Mouse (Mus musculus): ENCODE results near the gene 1700016D06Rik.
A peak's percentile ranks its signal among the peaks of the same experiment; 100 is the strongest.

The 1700016D06Rik gene

GRCm38 (mm10) chr8:11701033-11701362 lies at the start of gene 1700016D06Rik:
1700016D06Rik (minus strand) TSS chr8:11701063.
- DNase-seq (ENCODE audit: extremely low read depth, low read depth): peak; percentile 18

- DNase-seq (ENCODE audit: extremely low read depth, low read depth): no peak
These were observed 48.6 kb upstream of the 1700016D06Rik start for GRCm38 (mm10) chr8:11749472-11749871.

- no peak for DNase-seq (ENCODE audit: extremely low read depth, low read depth)
These were observed 46.2 kb upstream of the 1700016D06Rik start for GRCm38 (mm10) chr8:11746850-11747600.

GRCm38 (mm10) chr8:11743580-11743979 lies 42.7 kb upstream of the 1700016D06Rik start:
- no peak for DNase-seq (ENCODE audit: extremely low read depth, low read depth)

- no peak for DNase-seq (ENCODE audit: extremely low read depth, low read depth)
These were observed 40.0 kb upstream of the 1700016D06Rik start for GRCm38 (mm10) chr8:11740857-11741256.

GRCm38 (mm10) chr8:11739082-11739481 lies 38.2 kb upstream of the 1700016D06Rik start:
- no peak for DNase-seq (ENCODE audit: extremely low read depth, low read depth)

GRCm38 (mm10) chr8:11737096-11737495 lies 36.2 kb upstream of the 1700016D06Rik start:
- DNase-seq (ENCODE audit: extremely low read depth, low read depth): no peak

GRCm38 (mm10) chr8:11735672-11736235 lies 34.9 kb upstream of the 1700016D06Rik start:
- no peak for DNase-seq (ENCODE audit: extremely low read depth, low read depth)

GRCm38 (mm10) chr8:11730271-11730940 lies 29.5 kb upstream of the 1700016D06Rik start:
- DNase-seq (ENCODE audit: extremely low read depth, low read depth): no peak

GRCm38 (mm10) chr8:11728482-11729295 lies 27.8 kb upstream of the 1700016D06Rik start:
- no peak for DNase-seq (ENCODE audit: extremely low read depth, low read depth)

GRCm38 (mm10) chr8:11727651-11728481 lies 27.0 kb upstream of the 1700016D06Rik start, which contains the start of gene Arhgef7:
Arhgef7 (plus strand) TSS chr8:11727721.
- no peak for DNase-seq (ENCODE audit: extremely low read depth, low read depth)

- DNase-seq (ENCODE audit: extremely low read depth, low read depth): no peak
These were observed 26.4 kb upstream of the 1700016D06Rik start for GRCm38 (mm10) chr8:11727273-11727650.

- peak; percentile 75 for DNase-seq (ENCODE audit: extremely low read depth, low read depth)
These were observed 16.3 kb upstream of the 1700016D06Rik start for GRCm38 (mm10) chr8:11717194-11717593.

- peak; percentile 43 for DNase-seq (ENCODE audit: extremely low read depth, low read depth)
These were observed 11.4 kb upstream of the 1700016D06Rik start for GRCm38 (mm10) chr8:11712244-11712643.

- no peak for DNase-seq (ENCODE audit: extremely low read depth, low read depth)
These were observed 9.6 kb upstream of the 1700016D06Rik start for GRCm38 (mm10) chr8:11710415-11710814.

GRCm38 (mm10) chr8:11709542-11709941 lies 8.7 kb upstream of the 1700016D06Rik start:
- no peak for DNase-seq (ENCODE audit: extremely low read depth, low read depth)

- DNase-seq (ENCODE audit: extremely low read depth, low read depth): no peak
These were observed 8.0 kb upstream of the 1700016D06Rik start for GRCm38 (mm10) chr8:11708815-11709214.

GRCm38 (mm10) chr8:11707701-11708100 lies 6.8 kb upstream of the 1700016D06Rik start:
- DNase-seq (ENCODE audit: extremely low read depth, low read depth): no peak

- no peak for DNase-seq (ENCODE audit: extremely low read depth, low read depth)
These were observed 5.0 kb upstream of the 1700016D06Rik start for GRCm38 (mm10) chr8:11705818-11706217.

- DNase-seq (ENCODE audit: extremely low read depth, low read depth): no peak
These were observed 4.0 kb upstream of the 1700016D06Rik start for GRCm38 (mm10) chr8:11704716-11705420.

Data from MEL-GATA-1-ER (cell line).